Mouse (Mus musculus) liver, embryonic 16.5 days (tissue): ENCODE measurements around the gene Hoxa7. TPM values are rescaled to one million over a fixed set of nuclear protein-coding genes. Genes with fewer than 3 reads are reported as not detected.
A peak's percentile ranks its signal among the peaks of the same experiment; 100 is the strongest.

ENCODE experiments used
- ATAC-seq: fragments of 200-750 bp; cut with Nextera tagmentation; 2 replicates; pipeline ENCODE4 v1.8.0; 2017; ENCODE audit warnings: low read depth, mild to moderate bottlenecking, moderate number of reproducible peaks, moderate library complexity
- H3K27ac ChIP-seq: fragments of 300-500 bp; sonication (generic); 2 replicates; pipeline ENCODE4 v1.5.1; 2014; ENCODE audit warnings: mild to moderate bottlenecking, low read length
- H3K27me3 ChIP-seq: fragments of 300-500 bp; sonication (generic); 2 replicates; pipeline ENCODE4 v1.6.1; 2014; ENCODE audit warnings: low read depth, low read length, mixed read lengths; ENCODE audit not compliant: control insufficient read depth, insufficient read depth
- H3K36me3 ChIP-seq: fragments of 300-500 bp; sonication (generic); 2 replicates; pipeline ENCODE4 v1.6.1; 2014; ENCODE audit warnings: mild to moderate bottlenecking; ENCODE audit not compliant: control insufficient read depth, insufficient read depth
- H3K4me1 ChIP-seq: fragments of 300-500 bp; sonication (generic); 2 replicates; pipeline ENCODE4 v1.6.1; 2014; ENCODE audit warnings: low read depth, low read length, mixed read lengths; ENCODE audit not compliant: control insufficient read depth
- H3K4me2 ChIP-seq: fragments of 300-500 bp; sonication (generic); 2 replicates; pipeline ENCODE4 v1.6.1; 2014; ENCODE audit warnings: low read depth, low read length, mixed read lengths
- H3K4me3 ChIP-seq: fragments of 300-500 bp; sonication (generic); 2 replicates; pipeline ENCODE4 v1.5.1; 2014; ENCODE audit warnings: low read depth, mild to moderate bottlenecking, low read length
- H3K9ac ChIP-seq: fragments of 300-500 bp; sonication (generic); 2 replicates; pipeline ENCODE4 v1.6.1; 2014; ENCODE audit warnings: low read depth, low read length
- H3K9me3 ChIP-seq: fragments of 300-500 bp; sonication (generic); replicated peaks from 2 replicates; pipeline ENCODE4 v1.6.1; 2016; ENCODE audit warnings: low read length; ENCODE audit not compliant: control insufficient read depth
- WGBS: fragments of 180-500 bp; shearing (Covaris S2); extraction: QIAGEN DNeasy Blood & Tissue Kit; methylation state at CpG from one replicate; pipeline ENCODE4 v1.1.7; 2014; ENCODE audit not compliant: insufficient replicate concordance; 5-methylcytosine and 5-hydroxymethylcytosine counted together
- polyA plus RNA-seq: library from polyadenylated mRNA; unstranded; fragments of >200 nt; fragmentation: Nextera tagmentation; extraction: Ambion mirVana; gene quantifications from 2 replicates; pipeline ENCODE4 v1.2.1, GENCODE M21; 2015

Gene Hoxa7
- polyA plus RNA-seq, 1 experiment from 2014 or later, result 0.34 TPM

GRCm38 (mm10) chr6:52205221-52205620, 16.4 kb downstream of the Hoxa7 start:
- no peaks in the 10 kb centered on the region for H3K4me1 ChIP-seq
- H3K4me3 ChIP-seq, result no peak overlapping the region
- H3K36me3 ChIP-seq, result no peaks in the 10 kb centered on the region
- H3K4me2 ChIP-seq, result no peak overlapping the region
- H3K27me3 ChIP-seq, result peaks cover 96% of the 10 kb centered on the region
- no peak overlapping the region for H3K27ac ChIP-seq
- H3K9me3 ChIP-seq, result no peaks in the 10 kb centered on the region
- H3K9ac ChIP-seq, result no peak overlapping the region
- 36% methylated on average over 14 of the region's 14 CpGs for WGBS
- no peak for ATAC-seq

- WGBS, result under 1% methylated on average over 65 of the region's 65 CpGs
- Histone ChIP-seq H3K4me3 (peak within 1 kb of the TSS; percentile 48), H3K27ac (no peak within 1 kb of the TSS), H3K4me2 (peak within 1 kb of the TSS; percentile 34), H3K9me3 (no peaks in the 10 kb centered on the region), H3K9ac (0 out of 2 replicates have a peak within 1 kb of the TSS, but pooled peaks have one; percentile 24), H3K36me3 (no peaks in the 10 kb centered on the region), H3K4me1 (no peaks in the 10 kb centered on the region), H3K27me3 (peaks cover 95% of the 10 kb centered on the region)
- ATAC-seq, result peak; percentile 62
Observed at GRCm38 (mm10) chr6:52204050-52204752, 17.5 kb downstream of the Hoxa7 start, which contains the start of gene Hoxa5. TSS of gene Hoxa5 (minus strand) at chr6:52204587.

- Histone ChIP-seq H3K9ac (0 out of 2 replicates have a peak overlapping the region, but pooled peaks have one; percentile 24), H3K4me1 (no peaks in the 10 kb centered on the region), H3K9me3 (no peaks in the 10 kb centered on the region), H3K27ac (no peak overlapping the region), H3K4me3 (peak overlapping the region; percentile 48), H3K4me2 (peak overlapping the region; percentile 34), H3K27me3 (peaks cover 93% of the 10 kb centered on the region), H3K36me3 (no peaks in the 10 kb centered on the region)
- WGBS, result 4% methylated on average over 46 of the region's 46 CpGs
- no peak for ATAC-seq
Observed at GRCm38 (mm10) chr6:52203371-52204049, 18.1 kb downstream of the Hoxa7 start.

GRCm38 (mm10) chr6:52203121-52203370, 18.6 kb downstream of the Hoxa7 start:
- WGBS, result 22% methylated on average over 10 of the region's 10 CpGs
- peaks cover 91% of the 10 kb centered on the region for H3K27me3 ChIP-seq
- H3K4me1 ChIP-seq, result no peaks in the 10 kb centered on the region
- peak overlapping the region; percentile 48 for H3K4me3 ChIP-seq
- no peak overlapping the region for H3K4me2 ChIP-seq
- H3K27ac ChIP-seq, result no peak overlapping the region
- no peaks in the 10 kb centered on the region for H3K36me3 ChIP-seq
- H3K9me3 ChIP-seq, result no peaks in the 10 kb centered on the region
- H3K9ac ChIP-seq, result no peak overlapping the region
- no peak for ATAC-seq

GRCm38 (mm10) chr6:52202362-52203120, 19.1 kb downstream of the Hoxa7 start:
- H3K9ac ChIP-seq, result no peak overlapping the region
- H3K9me3 ChIP-seq, result no peaks in the 10 kb centered on the region
- H3K36me3 ChIP-seq, result no peaks in the 10 kb centered on the region
- H3K4me3 ChIP-seq, result peak overlapping the region; percentile 48; the same call in 1 of the 2 replicates
- no peak overlapping the region for H3K4me2 ChIP-seq
- 38% methylated on average over 22 of the region's 22 CpGs for WGBS
- no peak overlapping the region for H3K27ac ChIP-seq
- no peaks in the 10 kb centered on the region for H3K4me1 ChIP-seq
- H3K27me3 ChIP-seq, result peaks cover 89% of the 10 kb centered on the region
- ATAC-seq, result no peak

GRCm38 (mm10) chr6:52201269-52201668, 20.4 kb downstream of the Hoxa7 start:
- no peak overlapping the region for H3K27ac ChIP-seq
- 67% methylated on average over 1 of the region's 1 CpGs for WGBS
- H3K9me3 ChIP-seq, result no peaks in the 10 kb centered on the region
- H3K4me3 ChIP-seq, result no peak overlapping the region
- H3K27me3 ChIP-seq, result peaks cover 87% of the 10 kb centered on the region
- no peaks in the 10 kb centered on the region for H3K4me1 ChIP-seq
- no peak overlapping the region for H3K9ac ChIP-seq
- no peak for ATAC-seq
- no peak overlapping the region for H3K4me2 ChIP-seq
- H3K36me3 ChIP-seq, result no peaks in the 10 kb centered on the region

GRCm38 (mm10) chr6:52200751-52201250, 20.9 kb downstream of the Hoxa7 start:
- no peak overlapping the region for H3K27ac ChIP-seq
- 61% methylated on average over 10 of the region's 10 CpGs for WGBS
- H3K36me3 ChIP-seq, result no peaks in the 10 kb centered on the region
- no peak for ATAC-seq
- H3K4me3 ChIP-seq, result no peak overlapping the region
- H3K9ac ChIP-seq, result no peak overlapping the region
- no peaks in the 10 kb centered on the region for H3K9me3 ChIP-seq
- H3K4me2 ChIP-seq, result no peak overlapping the region
- no peaks in the 10 kb centered on the region for H3K4me1 ChIP-seq
- peaks cover 87% of the 10 kb centered on the region for H3K27me3 ChIP-seq

GRCm38 (mm10) chr6:52200073-52200750, 21.4 kb downstream of the Hoxa7 start:
- H3K9ac ChIP-seq, result no peak overlapping the region
- ATAC-seq, result no peak
- WGBS, result 45% methylated on average over 30 of the region's 30 CpGs

More at GRCm38 (mm10) chr6:52200073-52200750, 21.4 kb downstream of the Hoxa7 start:
- Histone ChIP-seq H3K36me3 (no peaks in the 10 kb centered on the region), H3K27me3 (peaks cover 84% of the 10 kb centered on the region), H3K4me1 (no peaks in the 10 kb centered on the region), H3K4me2 (no peak overlapping the region), H3K4me3 (no peak overlapping the region), H3K9me3 (no peaks in the 10 kb centered on the region), H3K27ac (no peak overlapping the region)
